Mouse (Mus musculus) hindbrain, embryonic 11.5 days (tissue): Measurements from ENCODE around the gene Fam53a. TPM values are rescaled to one million over a fixed set of nuclear protein-coding genes. Genes with fewer than 3 reads are reported as not detected.

Experiments used
- ATAC-seq: fragments of 200-750 bp; cut with Nextera tagmentation; 2 replicates; pipeline ENCODE4 v1.8.0; 2017; ENCODE audit warnings: mild to moderate bottlenecking, moderate TSS enrichment, moderate library complexity; ENCODE audit not compliant: low FRiP score
- DNase-seq: peaks from one replicate; pipeline ENCODE4 v3.0.0-alpha.2; 2015; ENCODE audit warnings: low spot score
- H3K27ac ChIP-seq: fragments of 300-500 bp; sonication (generic); 2 replicates; pipeline ENCODE4 v1.5.1; 2014; ENCODE audit warnings: mild to moderate bottlenecking, low read depth, low read length
- H3K27me3 ChIP-seq: fragments of 300-500 bp; sonication (generic); 2 replicates; pipeline ENCODE4 v1.6.1; 2014; ENCODE audit warnings: mild to moderate bottlenecking, low read length, moderate library complexity, mixed read lengths; ENCODE audit not compliant: control insufficient read depth, insufficient read depth
- H3K36me3 ChIP-seq: fragments of 300-500 bp; sonication (generic); 2 replicates; pipeline ENCODE4 v1.6.1; 2014; ENCODE audit warnings: mild to moderate bottlenecking, low read length, moderate library complexity, mixed read lengths; ENCODE audit not compliant: control insufficient read depth, insufficient read depth
- H3K4me1 ChIP-seq: fragments of 300-500 bp; sonication (generic); replicated peaks from 2 replicates; pipeline ENCODE4 v1.6.1; 2014; ENCODE audit warnings: low read length, mixed read lengths; ENCODE audit not compliant: control insufficient read depth, insufficient read depth
- H3K4me2 ChIP-seq: fragments of 300-500 bp; sonication (generic); replicated peaks from 2 replicates; pipeline ENCODE4 v1.6.1; 2014; ENCODE audit warnings: mild to moderate bottlenecking, low read depth, low read length
- H3K4me3 ChIP-seq: fragments of 300-500 bp; sonication (generic); 2 replicates; pipeline ENCODE4 v1.5.1; 2014; ENCODE audit warnings: low read depth, low read length
- H3K9ac ChIP-seq: fragments of 300-500 bp; sonication (generic); 2 replicates; pipeline ENCODE4 v1.6.1; 2014; ENCODE audit warnings: low read depth, low read length
- H3K9me3 ChIP-seq: fragments of 300-500 bp; sonication (generic); 2 replicates; pipeline ENCODE4 v1.6.1; 2016; ENCODE audit warnings: low read length; ENCODE audit not compliant: control insufficient read depth
- WGBS: fragments of 180-500 bp; shearing (Covaris S2); extraction: QIAGEN DNeasy Blood & Tissue Kit; methylation state at CpG from one replicate; pipeline ENCODE4 v1.1.7; 2014; 5-methylcytosine and 5-hydroxymethylcytosine counted together
- polyA plus RNA-seq: library from polyadenylated mRNA; unstranded; fragments of >200 nt; fragmentation: Nextera tagmentation; extraction: Ambion mirVana; gene quantifications from 2 replicates; pipeline ENCODE4 v1.2.1, GENCODE M21; 2014

The Fam53a gene
- polyA plus RNA-seq, 1 experiment from 2014 or later, result 50.3 TPM

DNA sequence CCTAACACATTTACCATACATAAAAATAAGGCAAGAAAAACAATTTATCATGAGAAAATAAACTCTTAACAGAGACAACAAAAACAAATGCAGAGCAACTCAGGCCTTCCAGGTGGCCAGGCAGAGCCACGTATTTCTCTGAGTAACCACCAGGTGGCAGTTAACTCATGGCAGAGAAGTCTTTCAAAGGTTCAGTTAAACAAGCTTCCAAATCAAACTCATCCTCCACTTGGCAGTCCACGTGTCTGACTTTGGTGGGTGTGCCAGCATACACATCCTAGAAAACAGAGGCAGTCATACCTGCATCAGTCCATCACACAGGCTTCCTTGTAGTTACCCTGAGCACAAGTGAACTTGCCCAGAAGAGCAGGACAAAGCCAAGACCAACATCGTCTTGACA is 11.2 kb upstream of the Fam53a start:
- no peak for ATAC-seq
- Histone ChIP-seq H3K36me3 (peaks cover 6% of the 10 kb centered on the region), H3K4me1 (no peaks in the 10 kb centered on the region), H3K4me3 (no peak overlapping the region), H3K4me2 (no peak overlapping the region), H3K27ac (no peak overlapping the region), H3K27me3 (no peaks in the 10 kb centered on the region), H3K9ac (no peak overlapping the region), H3K9me3 (no peaks in the 10 kb centered on the region)
- 55% methylated on average over 3 of the region's 3 CpGs for WGBS
- DNase-seq, result peak; percentile 63

DNA sequence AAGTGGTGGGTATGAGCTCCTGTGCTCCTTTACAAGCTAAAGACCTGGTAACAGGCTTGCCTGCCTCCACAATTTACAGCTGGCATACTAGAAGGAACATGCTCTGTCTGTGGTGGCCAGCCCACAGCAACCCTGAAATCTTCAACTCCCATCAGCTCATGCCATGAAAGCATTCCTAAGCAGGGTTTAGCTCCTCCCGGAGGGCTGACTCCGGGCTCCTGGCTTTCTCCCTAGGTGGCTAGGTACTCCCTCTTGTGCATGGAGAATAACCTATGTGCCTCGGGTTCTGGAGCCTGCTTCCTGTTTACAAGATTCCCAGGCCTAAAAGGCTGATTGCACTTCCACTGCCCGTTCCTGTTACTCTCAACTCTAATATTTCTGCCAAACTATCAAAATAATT is 9.4 kb upstream of the Fam53a start:
- H3K9ac ChIP-seq, result no peak overlapping the region
- DNase-seq (no peak), ATAC-seq (no peak)
- H3K27ac ChIP-seq, result no peak overlapping the region
- peaks cover 3% of the 10 kb centered on the region for H3K36me3 ChIP-seq
- H3K4me2 ChIP-seq, result no peak overlapping the region
- no peak overlapping the region for H3K4me3 ChIP-seq
- no peaks in the 10 kb centered on the region for H3K9me3 ChIP-seq
- no peaks in the 10 kb centered on the region for H3K27me3 ChIP-seq
- WGBS, result 73% methylated on average over 4 of the region's 4 CpGs
- no peaks in the 10 kb centered on the region for H3K4me1 ChIP-seq

DNA sequence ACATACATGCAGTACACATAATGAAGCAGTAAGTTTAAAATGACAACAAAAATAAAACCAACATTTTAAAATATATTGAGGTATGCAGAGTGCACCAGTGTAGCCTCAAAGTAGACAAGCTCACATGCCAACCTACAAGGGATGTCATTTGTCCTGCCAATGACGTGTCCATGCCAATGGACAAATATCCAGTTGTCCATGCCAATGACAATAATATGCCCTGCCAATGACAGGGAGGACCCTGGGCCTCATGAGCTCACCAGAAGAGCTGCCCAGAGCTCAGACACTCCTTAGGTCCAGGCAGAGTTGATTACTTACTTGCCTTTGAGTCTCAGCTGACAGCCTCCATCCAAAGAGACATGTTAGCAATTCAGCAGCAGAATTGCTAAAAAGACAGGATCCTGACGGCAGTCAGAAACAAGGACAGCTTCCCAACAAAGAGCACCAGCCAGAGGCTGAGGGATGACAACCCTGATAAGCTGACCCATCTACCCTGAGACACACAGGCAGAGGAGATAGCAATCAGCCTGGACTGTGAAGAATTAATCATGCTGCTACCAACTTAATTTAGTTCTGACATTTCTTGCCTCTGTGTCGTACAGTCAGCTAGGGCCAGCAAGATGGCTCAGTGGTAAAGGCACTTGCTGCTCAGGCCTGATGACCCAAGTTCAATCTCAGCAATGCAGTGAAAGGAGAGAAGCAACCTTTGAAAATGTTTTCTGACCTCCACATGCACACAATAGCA is 8.3 kb upstream of the Fam53a start:
- no peak for ATAC-seq

DNA sequence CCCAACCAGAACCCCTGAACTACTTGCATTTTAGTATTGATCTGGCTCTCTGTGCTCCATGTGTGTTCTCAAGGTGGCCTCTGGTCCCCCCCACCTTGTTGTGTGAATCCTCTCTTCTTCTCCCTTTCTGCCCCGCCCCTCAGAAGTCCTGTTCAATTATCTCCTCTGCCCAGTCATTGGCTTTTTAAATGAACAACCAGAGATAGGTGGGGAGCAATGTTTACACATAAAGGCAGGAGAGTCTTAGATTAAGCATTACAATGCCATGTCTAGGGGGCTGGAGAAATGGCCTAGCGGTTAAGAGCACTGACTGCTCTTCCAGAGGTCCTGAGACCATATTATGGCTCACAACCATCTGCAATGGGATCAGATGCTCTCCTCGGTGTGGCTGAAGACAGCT is 5.9 kb upstream of the Fam53a start:
- no peak overlapping the region for H3K4me2 ChIP-seq
- H3K27me3 ChIP-seq, result no peaks in the 10 kb centered on the region
- ATAC-seq, result no peak
- 87% methylated on average over 3 of the region's 3 CpGs for WGBS
- no peaks in the 10 kb centered on the region for H3K9me3 ChIP-seq
- H3K27ac ChIP-seq, result no peak overlapping the region
- DNase-seq, result no peak
- H3K4me1 ChIP-seq, result no peaks in the 10 kb centered on the region
- no peak overlapping the region for H3K4me3 ChIP-seq
- H3K9ac ChIP-seq, result no peak overlapping the region
- H3K36me3 ChIP-seq, result no peaks in the 10 kb centered on the region; the same call in 1 of the 2 replicates

More for the DNA sequence above, 8.3 kb upstream of the Fam53a start:
- WGBS, result 90% methylated on average over 3 of the region's 3 CpGs
- Histone ChIP-seq H3K4me1 (no peaks in the 10 kb centered on the region), H3K9me3 (no peaks in the 10 kb centered on the region), H3K27me3 (no peaks in the 10 kb centered on the region), H3K4me2 (no peak overlapping the region), H3K36me3 (no peaks in the 10 kb centered on the region; the same call in 1 of the 2 replicates), H3K9ac (no peak overlapping the region), H3K27ac (no peak overlapping the region), H3K4me3 (no peak overlapping the region)
- no peak for DNase-seq

DNA sequence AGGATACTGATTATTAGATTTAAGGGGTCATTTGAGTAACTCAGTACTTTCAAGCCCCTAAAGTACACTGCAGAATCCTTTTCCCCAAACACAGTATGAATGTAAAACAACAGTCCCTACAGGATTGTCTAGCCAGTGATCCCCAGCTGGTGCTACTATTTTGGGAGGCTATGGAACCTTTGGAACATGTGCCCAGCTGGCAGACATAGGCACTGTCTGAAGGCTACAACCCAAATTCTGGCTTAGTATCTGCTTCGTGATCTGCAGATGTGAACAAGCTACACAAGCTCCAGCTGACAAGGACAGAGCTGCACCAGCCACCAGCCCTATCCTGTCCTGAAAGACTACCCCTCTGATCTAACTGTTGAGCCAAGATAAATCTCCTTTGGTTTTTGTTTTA is 3.1 kb upstream of the Fam53a start:
- Histone ChIP-seq H3K4me1 (no peaks in the 10 kb centered on the region), H3K9ac (no peak overlapping the region), H3K4me2 (no peak overlapping the region), H3K4me3 (no peak overlapping the region), H3K27ac (no peak overlapping the region), H3K9me3 (no peaks in the 10 kb centered on the region), H3K27me3 (no peaks in the 10 kb centered on the region), H3K36me3 (no peaks in the 10 kb centered on the region)
- 77% methylated on average over 1 of the region's 1 CpGs for WGBS
- no peak for DNase-seq
- no peak for ATAC-seq

- Histone ChIP-seq H3K27me3 (no peaks in the 10 kb centered on the region), H3K9me3 (no peaks in the 10 kb centered on the region), H3K4me1 (no peaks in the 10 kb centered on the region), H3K4me2 (no peak overlapping the region), H3K27ac (no peak overlapping the region), H3K9ac (no peak overlapping the region), H3K4me3 (no peak overlapping the region), H3K36me3 (no peaks in the 10 kb centered on the region)
- no peak for DNase-seq
- 75% methylated on average over 4 of the region's 4 CpGs for WGBS
- no peak for ATAC-seq
Measured at GRCm38 (mm10) chr5:33630615-33631014, 1.2 kb upstream of the Fam53a start.

DNA sequence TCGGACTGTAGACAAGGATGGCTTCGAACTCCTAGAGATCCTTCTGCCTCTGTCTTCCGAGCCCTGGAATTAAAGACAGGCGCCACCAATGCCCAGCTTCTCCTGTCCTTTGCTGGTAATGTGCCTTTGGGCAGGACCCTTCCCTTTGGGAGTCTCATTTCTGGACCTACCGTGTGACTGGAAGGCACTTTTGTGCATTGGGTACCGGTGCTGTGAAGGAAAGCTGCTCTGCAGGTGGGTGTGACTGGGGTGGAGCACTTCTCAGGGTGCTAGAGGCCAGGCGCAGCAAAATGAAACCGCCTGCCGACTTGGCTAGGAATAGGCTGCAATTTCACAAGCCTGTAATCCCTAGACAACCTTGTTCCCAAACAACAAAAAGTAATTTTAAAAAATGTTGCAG is 626 bp upstream of the Fam53a start:
- WGBS, result 7% methylated on average over 9 of the region's 9 CpGs
- no peaks in the 10 kb centered on the region for H3K27me3 ChIP-seq
- peak overlapping the region; percentile 82 for H3K4me2 ChIP-seq
- ATAC-seq, result peak; percentile 38
- H3K27ac ChIP-seq, result no peak overlapping the region
- no peaks in the 10 kb centered on the region for H3K36me3 ChIP-seq
- DNase-seq, result no peak
- H3K4me3 ChIP-seq, result peak overlapping the region; percentile 75
- H3K4me1 ChIP-seq, result no peaks in the 10 kb centered on the region
- H3K9ac ChIP-seq, result peak overlapping the region; percentile 46; the same call in 1 of the 2 replicates
- no peaks in the 10 kb centered on the region for H3K9me3 ChIP-seq

- Histone ChIP-seq H3K27me3 (no peaks in the 10 kb centered on the region), H3K27ac (peak overlapping the region; percentile 83), H3K9me3 (no peaks in the 10 kb centered on the region), H3K4me1 (no peaks in the 10 kb centered on the region), H3K9ac (peak overlapping the region; percentile 70), H3K4me3 (peak overlapping the region; percentile 75), H3K36me3 (no peaks in the 10 kb centered on the region), H3K4me2 (peak overlapping the region; percentile 82)
- DNase-seq (peak; percentile 67), ATAC-seq (peak; percentile 69; the same call in 1 of the 2 replicates)
- WGBS, result 0% methylated on average over 24 of the region's 24 CpGs
Measured at GRCm38 (mm10) chr5:33628820-33629300, 575 bp downstream of the Fam53a start.

GRCm38 (mm10) chr5:33627968-33628367 is 1.5 kb downstream of the Fam53a start:
- 57% methylated on average over 4 of the region's 4 CpGs for WGBS
- no peak for ATAC-seq
- Histone ChIP-seq H3K4me3 (peak overlapping the region; percentile 75; the same call in 1 of the 2 replicates), H3K4me2 (peak overlapping the region; percentile 32), H3K27ac (no peak overlapping the region), H3K9ac (no peak overlapping the region), H3K9me3 (no peaks in the 10 kb centered on the region), H3K36me3 (no peaks in the 10 kb centered on the region), H3K4me1 (no peaks in the 10 kb centered on the region), H3K27me3 (no peaks in the 10 kb centered on the region)
- DNase-seq, result no peak
